Mouse (Mus musculus): ENCODE results near the gene Prkcz.
A peak's percentile ranks its signal among the peaks of the same experiment; 100 is the strongest.

Prkcz gene

DNA sequence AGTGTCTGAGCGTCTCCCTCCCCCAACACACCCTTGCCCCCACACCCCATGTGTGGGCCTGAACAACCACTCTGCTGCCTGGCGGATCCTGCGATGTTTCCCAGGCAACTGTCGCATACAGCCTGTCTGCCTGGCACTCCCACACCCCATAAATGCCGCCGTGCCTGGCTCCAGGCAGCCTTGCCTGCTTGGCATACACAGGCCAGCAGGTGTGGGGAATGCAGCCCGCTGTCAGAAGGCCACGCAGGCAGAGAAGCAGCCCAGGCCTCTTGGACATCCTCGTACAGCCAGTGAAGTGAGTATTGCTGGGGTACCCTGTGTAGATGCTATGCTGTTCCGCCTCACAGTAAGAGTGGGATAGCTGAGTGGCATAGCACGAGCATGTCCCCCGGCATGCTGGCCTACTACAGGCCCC, 114.5 kb downstream of the Prkcz start:
- DNase-seq (ENCODE audit: low read depth, low spot score): no peak

DNA sequence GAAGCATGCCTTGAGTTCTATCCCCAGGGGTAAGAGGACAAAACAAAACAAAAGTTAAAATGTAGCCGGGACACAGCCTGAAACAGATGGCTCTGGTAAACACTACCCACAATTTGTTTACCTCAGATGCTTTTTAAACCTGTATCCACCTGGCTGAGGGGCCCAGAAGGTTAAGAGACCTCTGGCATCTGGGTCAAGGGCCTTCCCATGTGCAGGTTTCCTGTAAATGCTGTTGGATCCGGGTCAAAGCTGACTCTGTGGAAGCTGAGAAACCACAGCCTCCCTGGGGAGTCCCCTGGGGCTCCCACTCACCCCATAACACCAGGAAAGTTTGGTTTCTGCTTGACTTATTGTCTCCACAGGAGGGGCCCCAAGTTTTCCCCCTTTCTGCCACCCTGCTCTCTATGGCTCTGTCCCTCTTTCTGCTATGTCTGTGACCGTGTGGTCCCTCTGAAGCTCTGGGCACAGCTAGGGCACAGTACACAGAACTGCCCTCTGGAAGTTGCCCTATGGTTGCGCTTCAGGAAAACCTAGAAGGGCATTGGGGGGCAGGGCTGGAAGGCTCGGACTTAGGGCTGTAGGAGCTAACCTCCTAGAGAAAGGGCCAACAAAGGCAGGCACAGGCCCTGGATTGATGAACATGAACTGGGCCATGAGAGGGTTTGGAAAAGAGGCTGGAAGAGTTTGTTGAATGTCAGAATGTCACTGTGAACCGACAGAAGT, 115.2 kb downstream of the Prkcz start:
- no peak for DNase-seq (ENCODE audit: low read depth, low spot score)

DNA sequence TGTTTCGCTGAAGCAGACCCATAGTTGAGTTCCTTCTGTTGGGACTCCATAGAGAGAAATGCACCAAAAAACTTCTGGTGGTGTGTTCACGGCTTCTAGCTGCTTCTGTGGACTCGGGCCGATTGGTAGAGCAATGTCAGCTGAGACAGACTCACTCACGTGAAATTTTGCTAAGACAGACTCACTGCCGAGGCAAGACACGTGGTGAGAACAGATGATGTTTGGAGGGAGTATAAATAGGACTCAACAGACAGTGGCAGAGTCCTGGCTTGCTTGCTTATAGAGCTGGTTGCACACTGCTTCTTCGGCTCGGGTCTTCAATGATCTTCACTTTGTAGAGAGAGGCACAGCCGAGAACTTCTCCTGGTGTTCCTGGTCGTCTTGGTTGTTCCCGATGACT, 117.9 kb downstream of the Prkcz start:
- no peak for DNase-seq (ENCODE audit: low read depth, low spot score)

DNA sequence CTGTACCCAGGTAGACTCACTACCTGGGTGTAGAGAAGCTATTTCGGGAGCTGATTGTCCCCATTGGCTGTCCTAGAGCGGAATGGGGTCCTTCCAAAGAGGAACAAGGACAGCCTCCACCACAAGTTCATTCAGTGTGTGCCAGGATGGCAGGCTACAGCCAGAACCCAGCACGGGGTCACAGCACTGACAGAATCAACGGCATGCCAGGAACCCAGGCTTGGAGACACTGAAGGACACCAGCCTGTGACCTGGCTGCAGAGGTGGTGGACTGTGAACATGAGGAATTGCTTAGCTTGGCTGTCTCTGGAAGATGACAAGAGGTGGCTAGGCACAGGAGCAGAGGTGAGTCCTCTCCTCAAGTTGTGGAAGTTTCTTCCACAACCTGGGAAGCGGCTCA, 118.9 kb downstream of the Prkcz start:
- DNase-seq (ENCODE audit: low read depth, low spot score): no peak

DNA sequence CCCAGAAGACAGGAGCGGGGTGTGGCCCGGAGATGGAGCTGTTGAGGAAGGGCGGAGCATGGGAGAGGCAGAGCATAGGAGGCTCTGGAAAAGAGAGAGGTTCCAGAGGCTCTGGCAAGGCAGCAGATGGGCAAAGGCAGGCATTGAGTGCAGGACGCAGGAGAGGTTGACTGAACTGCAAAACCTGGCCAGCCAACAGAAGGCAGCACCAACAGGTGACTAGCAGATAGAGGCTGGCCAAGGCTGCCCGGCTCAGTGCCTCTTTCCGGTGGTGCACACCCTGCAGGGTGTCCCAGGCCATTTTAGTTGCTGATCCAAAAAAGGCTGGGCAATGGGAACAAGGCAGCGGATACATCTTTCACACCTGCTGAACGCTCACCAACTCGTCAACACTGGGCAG, 119.4 kb downstream of the Prkcz start:
- DNase-seq (ENCODE audit: low read depth, low spot score): no peak

DNA sequence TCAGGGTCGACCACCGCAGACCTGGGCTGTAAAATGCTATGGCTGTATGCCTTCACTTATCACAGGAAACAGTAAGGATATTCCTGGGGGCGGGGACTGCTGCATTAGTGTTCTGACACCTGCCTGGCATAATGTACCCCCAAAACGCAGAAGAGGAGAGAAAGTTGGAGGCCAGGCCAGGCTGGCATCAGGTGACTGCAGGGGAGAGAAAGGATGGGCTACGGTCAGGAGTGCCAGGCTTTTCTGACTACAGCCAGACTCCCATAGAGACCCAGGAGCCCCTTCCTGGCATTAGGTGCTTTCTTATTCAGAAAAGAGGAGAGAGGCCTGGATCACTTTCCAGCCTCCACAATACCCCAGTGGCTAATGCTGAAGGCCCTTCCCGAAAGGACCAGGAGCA, 121.7 kb downstream of the Prkcz start:
- no peak for DNase-seq (ENCODE audit: low read depth, low spot score)

DNA sequence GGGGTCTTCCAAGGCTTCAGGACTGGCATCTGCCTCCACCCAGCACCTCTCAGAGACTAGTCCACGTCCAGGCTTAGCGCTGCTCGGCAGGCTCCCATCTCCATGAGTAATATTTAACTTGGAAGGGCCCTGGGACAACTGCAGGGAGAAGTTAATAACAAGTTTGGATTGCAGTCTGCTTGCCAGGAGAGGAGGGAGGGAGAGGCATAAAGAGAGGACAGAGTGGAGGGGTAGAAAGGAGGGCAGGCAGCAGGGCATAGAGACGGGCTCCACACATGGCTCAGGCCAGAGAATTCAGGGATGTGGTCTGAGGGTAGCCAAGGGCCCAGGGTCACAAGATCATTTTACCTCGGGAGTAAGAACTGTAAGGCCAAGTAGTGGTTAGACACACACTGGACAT, 122.9 kb downstream of the Prkcz start:
- DNase-seq (ENCODE audit: low read depth, low spot score): no peak

DNA sequence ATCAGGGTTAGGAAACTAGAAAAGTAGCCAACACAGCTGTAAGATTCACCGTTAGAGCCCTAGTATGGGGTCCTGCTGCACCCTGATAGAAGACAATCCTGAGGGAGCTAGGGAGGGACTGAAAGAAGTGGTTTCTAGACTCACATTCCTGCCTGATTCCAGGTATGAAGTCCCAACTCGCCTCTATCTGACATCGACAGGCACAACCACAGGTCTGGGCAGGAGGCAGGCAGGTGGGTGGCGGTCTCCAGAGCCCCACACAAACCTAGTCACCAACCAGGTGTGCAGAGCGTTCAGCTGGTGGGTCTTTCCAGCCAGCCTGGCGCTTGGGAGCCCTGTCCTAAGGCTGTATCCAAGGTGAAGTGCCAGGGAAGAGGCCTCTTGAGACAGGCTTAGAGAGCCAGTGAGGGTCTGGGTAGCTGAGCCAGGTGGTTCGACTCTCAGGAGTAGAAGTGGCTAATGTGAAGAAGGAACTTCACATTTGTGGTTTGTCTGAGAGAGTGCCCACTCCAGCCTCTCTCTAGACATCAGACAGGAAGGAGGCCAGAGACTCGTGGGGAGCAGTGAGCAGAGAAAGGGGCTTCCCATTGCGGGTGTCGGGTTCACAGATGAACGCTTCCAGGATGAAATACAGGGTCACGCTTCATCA, 124.3 kb downstream of the Prkcz start:
- DNase-seq (ENCODE audit: low read depth, low spot score): no peak

DNA sequence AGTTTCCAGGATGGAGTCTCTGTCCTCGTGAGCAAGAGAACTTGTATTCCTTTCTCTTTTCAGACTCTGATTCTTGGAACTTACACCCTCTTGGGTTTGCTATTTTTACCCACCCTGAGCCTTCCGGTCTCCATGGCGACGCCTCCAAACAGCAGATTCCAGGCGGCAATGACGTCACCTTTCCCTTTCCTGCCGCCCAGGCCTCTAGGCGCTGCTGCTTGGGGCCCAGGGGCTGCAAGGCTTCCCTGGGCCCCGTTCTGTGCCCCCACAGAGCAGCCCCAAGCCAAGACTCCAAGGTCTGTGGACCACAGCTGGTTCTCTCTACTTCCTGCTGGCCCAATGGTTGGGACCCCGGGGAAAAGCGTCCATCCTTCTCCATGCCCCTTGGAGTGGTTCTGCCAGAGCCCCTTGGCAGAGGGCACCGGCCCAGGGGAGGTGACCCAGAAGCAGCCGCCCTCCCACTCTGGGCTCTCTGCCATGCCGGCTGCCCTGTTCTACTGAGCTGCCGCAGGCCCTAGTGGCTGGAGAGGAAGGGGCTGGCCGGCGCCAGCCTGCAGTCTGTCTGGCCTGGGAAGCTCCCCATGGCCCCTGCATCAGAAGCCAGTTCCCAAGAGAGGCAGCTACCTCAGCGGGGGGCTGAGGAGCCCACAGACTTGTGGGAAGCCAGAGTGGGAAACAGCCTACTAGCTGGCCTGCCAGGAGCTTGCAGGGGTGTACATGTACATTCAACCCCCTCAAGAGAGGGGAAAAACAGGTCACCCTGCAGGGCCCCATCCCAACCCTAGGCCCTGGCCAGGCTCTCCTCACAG, 125.6 kb downstream of the Prkcz start:
- DNase-seq (ENCODE audit: low read depth, low spot score): peak; percentile 79

DNA sequence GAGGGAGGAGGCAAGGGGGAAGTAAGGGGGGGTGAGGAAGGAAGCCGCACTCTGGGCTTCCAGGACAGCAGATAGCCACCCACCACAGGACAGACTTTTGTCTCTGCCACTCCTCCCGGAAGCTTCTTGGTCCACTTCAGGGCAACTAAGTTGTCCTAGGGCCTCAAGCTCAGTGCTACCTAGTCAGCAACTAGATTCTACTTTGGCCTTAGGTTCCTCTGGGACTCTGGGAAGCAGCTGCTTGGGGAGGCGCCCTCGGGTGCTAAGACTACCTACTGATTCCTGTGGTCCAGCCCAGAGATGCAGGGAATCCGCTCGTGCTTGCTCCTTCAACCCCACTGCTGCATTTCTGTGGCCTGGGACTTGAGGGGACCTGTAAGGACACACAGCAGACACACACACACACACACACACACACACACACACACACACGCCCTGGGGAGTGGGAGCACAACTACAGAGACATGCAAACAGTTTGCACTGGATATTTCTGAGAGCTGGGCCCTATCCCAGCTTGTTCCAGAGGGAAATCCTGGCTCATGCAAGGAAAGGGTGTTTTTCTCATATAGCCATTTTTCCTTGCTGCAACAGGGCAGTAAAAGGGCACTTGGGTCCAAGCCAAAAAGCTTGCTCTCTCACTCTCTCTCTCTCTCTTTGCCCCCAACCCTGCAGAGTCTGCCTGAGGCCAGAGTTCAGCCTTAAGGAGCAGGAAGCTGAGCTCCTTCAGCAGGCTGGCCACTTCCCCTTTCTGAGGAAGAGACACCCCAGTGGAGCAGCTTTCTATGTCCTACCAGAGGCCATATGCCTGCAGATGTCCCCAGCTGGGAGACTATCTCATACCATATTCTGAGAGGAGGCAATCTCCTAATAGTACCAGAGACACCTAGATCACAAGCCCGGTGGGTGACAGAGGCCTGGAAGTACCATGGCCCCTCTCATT, 126.5 kb downstream of the Prkcz start:
- no peak for DNase-seq (ENCODE audit: low read depth, low spot score)

DNA sequence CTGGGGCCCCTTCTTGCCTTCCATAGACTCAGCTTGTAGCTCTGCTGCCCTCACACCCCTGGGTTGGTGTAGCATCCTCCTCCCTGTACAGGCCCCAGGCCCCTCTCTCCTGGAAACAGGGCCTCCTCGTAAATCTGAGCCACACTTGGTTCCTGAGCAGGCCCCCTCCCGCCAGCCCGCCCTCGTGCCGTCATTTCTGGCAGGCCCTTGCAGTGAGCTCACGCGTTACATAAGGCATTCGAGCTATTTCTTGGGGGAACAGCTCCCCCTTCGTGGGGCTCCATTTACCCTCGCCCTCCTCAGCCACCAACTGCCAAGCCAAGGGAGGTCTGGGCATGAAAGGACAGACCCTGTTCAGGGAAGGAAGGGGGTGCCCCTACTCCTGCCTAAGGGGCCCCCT, 127.3 kb downstream of the Prkcz start:
- DNase-seq (ENCODE audit: low read depth, low spot score): peak; percentile 61

DNA sequence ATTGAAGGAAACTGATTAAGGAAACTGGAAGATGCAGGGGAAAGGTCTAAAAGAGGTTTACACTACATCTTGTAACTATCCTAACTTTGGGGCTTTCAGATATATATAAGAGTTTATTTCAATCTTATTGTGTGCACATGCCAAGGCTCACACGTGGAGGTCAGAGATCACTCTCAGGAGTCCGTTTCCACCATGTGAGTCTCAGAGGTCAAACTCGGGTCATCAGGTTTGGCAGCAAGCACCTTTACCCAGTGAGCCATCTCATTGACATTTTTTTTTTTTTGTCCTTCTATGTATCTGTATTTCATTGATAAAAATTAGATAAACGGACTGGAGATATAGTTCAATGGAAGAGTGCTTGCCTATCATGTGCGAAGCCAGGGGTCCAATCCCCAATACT, 132.7 kb downstream of the Prkcz start:
- DNase-seq (ENCODE audit: low read depth, low spot score): no peak

DNA sequence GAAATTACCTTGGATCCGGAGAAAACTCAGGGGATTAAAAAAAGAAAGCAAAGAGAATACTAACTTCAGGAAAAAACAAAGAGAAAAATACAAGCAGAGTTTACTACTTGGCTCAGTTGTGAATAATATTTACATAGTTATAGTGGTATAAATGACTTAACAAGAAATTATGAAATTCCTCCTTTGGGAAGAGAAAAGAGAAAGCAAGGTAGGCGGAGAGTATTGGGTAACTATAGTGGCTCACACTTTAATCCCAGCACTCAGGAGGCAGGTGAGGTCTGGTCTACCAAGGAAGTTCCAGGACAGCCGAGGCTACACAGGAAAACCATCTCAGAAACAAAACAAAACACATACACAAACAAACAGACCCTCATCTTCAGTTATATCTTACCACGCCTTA, 133.2 kb downstream of the Prkcz start:
- DNase-seq (ENCODE audit: low read depth, low spot score): no peak

DNA sequence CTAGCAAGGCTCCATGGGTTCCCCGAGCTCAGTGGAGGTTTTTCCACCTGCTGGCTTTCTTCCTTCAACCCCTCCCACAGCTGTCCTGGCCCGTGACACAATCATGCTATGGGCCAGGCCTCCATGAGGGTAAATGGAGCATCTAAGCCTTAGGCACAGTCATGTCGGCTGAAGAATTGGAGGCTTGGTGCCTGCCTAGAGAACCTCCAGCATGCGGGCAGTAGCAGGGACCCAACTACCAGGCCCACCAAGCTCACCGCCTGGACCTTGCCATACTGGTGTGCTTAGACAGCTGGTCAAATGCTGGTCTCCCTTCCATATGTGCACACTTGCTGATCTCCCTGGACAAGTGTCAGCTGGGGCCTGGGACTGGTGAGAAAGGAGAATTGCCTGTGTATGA, 135.2 kb downstream of the Prkcz start:
- no peak for DNase-seq (ENCODE audit: low read depth, low spot score)

DNA sequence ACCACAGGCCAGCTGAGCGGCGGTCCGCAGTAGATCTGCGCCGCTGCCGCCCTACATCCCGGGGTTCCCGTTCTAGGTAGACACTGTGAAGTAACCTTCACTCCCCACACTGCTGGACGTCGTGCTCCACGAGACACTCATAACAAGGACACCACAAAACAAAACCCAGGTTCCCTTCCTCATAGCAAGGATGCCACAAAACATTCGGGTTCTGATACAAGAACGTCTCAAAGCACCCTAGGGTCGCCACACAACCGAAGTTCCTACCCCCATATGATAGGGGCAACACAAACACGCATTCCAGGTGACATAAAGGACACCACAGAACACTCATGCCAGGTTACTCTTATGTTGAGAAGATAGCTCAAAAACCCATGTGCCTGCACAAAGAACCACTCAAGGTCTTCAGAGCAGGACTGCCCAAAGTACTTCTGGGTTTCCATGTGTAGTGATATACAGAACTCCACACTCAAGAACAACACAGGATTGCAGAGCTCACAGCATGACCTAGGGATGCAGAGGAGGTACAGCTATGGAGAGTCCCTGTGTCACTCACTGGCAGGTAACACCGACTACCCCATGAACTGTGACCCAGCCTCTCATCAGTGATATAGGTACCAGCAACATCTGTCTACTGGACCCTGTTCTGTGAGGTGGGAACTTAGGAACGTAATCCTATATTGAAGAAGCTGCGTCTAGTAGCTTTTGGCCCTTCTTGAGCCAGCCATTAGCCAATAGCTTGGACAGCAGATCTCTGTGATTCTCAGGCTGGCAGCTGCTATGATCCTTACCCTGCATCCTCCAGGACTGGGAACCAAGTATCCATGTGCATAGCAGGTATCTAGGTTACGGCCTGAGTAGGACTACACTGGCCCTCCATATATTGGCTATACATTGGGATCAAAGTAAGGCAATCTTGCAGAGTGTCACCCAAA, 137.3 kb downstream of the Prkcz start:
- DNase-seq (ENCODE audit: low read depth, low spot score): no peak

DNA sequence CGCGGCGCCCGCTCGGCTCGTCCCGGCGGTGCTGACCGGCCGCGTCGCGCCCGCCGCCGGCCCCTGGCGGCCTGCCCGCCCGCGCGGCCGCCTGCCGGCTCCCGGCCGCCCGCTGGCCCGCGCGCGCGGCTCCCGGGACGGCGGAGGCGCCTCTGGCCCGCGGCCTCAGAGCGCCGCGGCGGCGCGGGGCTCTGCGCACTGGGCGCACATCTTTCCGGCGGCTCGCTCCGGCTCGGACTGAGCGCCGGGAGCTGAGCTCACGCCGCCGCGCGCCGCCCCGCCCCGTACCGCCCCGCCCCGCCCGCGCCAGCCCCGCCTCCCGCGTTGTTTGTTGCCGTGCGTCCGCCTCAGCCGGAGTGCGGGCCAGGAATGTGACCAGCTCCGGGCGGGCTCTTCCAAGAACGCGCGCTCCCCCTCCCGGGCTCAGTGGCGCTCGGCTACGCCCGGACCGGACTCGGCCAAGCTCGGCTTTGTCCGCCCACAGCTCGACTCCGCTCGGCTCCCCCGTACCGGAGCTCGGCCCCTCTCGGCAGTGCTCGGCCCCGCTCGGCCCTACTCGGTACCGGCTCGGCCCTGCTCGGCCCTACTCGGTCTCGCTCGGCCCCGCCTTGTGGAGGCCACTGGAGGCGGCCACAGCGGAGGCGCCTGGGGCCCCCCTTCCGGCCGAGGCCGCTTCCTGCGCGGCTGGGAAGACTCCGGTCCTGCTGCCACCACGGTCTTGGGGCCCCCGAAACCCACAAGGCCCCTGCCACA, 138.1 kb downstream of the Prkcz start:
- DNase-seq (ENCODE audit: low read depth, low spot score): peak; percentile 97

DNA sequence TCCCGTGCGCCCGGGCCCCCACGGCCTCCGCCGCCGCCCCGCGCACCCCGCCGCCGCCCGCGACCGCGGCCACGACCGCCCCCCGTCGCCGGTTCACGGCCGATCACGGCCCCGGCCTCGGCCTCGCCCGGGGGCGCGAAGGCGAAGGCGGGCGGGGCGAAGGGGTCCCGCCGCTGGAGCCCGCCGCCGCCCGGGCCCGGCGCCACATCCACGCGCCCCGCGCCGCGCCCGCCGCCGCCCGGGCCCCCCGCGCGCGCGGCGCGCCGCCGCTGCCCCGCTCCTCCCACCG, 138.7 kb downstream of the Prkcz start, which contains the start of gene Ski:
Gene Ski (minus strand): TSS at position 41 of the 289 bp plus-strand sequence.
- no peak for DNase-seq (ENCODE audit: low read depth, low spot score)

DNA sequence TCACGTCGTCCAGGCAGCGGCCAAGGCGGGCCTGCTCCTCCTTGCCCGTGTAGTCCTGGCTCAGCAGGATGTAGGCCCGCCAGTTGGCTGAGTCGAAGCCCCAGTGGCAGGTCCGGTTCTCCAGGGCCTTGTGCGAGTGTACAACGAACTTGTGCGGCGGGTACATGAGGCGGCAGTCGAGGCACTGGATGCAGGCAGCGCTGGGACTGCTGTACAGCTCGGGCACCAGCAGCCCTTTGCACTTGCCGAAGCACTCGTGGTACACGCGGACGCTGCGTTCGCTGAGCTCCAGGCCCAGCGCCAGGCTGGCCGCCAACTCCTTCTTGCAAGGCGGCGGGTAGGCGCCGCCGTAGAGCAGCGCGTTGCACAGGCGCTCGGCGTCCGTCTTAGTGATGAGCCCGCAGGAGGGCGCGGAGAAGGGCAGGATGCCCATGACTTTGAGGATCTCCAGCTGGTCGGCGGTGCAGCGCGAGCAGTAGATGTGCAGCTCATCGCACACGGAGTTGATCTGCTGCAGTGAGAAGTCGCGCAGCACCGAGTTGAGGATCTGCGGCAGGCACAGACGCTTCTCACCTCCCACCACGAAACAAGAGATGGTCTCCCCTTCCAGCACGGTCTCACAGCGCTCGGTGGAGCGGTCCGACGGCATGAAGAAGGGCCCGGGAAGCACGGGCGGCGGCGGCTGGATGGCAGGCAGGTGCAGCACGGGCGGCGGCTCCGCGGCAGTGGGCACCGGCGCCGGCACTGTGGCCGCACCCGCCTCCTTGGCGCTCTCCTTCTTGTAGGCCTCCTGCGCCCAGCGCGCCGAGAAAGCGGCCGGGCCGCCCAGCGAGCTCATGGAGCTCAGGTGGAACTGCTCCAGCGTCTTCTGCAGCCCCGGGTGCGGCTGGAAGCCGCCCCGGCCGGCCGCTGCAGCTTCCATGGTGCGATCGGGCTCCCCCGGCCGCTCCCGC, 139.3 kb downstream of the Prkcz start:
- peak; percentile 38 for DNase-seq (ENCODE audit: low read depth, low spot score)

DNA sequence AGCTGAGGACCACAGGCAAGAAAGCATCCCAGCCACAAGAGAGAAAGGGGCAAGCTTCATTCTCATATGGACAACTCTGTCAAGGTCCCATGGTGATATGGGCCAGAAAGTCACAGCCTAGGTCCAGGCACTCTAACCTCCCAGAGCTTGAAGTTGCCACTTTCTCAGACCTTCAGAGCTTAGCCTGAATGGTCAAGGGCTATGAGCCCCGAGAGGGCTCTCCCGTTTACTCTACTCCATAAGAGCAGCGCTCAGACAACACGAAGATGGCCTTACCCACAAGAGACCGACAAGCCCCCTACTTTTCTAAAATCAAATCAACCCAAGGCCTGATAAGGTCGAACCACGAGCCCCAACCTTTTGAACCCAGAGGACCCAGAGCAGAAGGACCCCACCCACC, 140.1 kb downstream of the Prkcz start:
- no peak for DNase-seq (ENCODE audit: low read depth, low spot score)

Measured in embryo, embryonic 11.5 days (tissue).